Mouse (Mus musculus) induced T-regulatory cell, adult 2 months (primary cell): Measurements from ENCODE around the gene Best3.

Experiments
- DNase-seq: peaks from one replicate; pipeline ENCODE4 v3.0.0-alpha.2; 2012; ENCODE audit warnings: low read depth

The Best3 gene

DNA sequence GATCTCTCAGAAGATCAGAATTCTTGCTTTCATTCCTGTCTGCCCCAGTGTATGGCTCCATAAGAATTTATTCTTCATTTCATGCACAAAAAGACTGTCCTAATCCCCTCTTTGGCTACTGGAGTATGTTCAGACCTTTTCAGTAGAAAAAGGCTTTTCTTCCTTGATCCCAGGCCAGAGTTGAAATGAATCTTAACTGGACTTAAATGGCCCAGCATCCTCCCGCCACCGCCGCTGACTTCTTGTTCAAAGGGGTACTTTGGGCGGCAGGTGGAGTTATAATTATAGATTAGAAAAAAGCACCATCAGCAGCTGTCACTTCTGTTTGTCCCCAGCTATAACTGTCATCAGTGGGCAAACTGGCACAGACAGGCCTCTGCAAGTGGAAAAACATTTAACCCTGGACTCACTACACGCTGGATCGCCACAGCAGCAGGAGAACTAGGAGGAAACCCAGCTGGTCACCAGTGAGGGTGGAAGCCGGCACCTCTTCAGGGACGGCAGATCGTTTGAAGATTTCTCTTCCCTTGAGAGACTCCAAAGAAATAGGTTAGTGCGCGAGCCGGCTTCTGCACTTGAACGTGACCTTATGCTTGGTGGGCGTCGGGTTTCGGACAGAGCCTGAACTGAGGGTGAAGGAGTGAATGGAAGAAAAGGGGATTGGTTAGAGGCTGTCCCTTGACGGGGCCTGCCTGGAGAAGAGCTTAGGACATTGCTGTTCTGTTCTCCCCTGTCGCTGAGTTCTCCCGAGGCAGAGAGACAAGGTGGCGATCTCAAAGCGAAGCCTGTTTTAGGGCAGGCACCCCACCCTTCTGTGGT, at the start of gene Best3:
Gene Best3, plus strand, starts transcription at position 51 of the 819 bp plus-strand sequence.
- no peak for DNase-seq

GRCm38 (mm10) chr10:116943025-116943424, 43.1 kb upstream of the Best3 start:
- DNase-seq = peak; percentile 68

DNA sequence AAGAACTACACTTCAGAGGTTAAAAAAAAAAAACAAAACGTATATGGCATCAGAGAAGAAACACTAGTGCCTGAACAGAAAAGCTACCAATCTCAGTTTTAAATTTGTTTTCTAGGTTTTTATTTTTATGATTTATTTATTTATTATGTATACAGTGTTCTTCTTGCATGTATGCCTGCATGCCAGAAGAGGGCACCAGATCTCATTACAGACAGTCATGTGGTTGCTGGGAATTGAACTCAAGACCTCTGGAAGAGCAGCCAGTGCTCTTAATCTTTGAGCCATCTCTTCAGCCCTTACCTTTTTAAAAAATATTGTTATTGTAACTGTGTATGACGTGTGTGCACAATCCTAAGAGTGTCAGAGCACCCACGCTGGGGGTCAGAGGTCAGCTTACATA, 42.0 kb upstream of the Best3 start:
- peak; percentile 59 for DNase-seq

- DNase-seq = no peak
Measured at GRCm38 (mm10) chr10:116944940-116945339, 41.2 kb upstream of the Best3 start.

DNA sequence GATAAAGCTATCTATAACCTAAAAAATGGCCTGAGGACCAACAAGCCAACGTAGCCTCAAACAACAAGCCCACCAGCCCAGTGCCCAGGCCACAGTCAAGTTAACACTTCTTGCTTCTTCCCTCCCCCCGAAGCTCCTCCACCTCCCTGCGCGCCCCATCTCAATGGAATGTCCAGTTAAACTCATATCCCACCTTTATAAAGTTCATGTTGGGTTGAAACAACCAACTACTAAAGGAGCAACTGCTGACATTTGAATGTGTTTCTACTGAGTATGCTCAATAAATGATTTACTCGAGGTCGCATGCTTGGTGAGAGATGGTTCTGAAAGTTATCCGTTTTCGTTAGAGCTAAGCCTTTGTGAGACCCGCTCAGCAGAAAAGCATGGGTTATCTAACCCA, 37.7 kb upstream of the Best3 start:
- no peak for DNase-seq

- DNase-seq = peak; percentile 68
Measured at GRCm38 (mm10) chr10:116949111-116950008, 36.8 kb upstream of the Best3 start.

DNA sequence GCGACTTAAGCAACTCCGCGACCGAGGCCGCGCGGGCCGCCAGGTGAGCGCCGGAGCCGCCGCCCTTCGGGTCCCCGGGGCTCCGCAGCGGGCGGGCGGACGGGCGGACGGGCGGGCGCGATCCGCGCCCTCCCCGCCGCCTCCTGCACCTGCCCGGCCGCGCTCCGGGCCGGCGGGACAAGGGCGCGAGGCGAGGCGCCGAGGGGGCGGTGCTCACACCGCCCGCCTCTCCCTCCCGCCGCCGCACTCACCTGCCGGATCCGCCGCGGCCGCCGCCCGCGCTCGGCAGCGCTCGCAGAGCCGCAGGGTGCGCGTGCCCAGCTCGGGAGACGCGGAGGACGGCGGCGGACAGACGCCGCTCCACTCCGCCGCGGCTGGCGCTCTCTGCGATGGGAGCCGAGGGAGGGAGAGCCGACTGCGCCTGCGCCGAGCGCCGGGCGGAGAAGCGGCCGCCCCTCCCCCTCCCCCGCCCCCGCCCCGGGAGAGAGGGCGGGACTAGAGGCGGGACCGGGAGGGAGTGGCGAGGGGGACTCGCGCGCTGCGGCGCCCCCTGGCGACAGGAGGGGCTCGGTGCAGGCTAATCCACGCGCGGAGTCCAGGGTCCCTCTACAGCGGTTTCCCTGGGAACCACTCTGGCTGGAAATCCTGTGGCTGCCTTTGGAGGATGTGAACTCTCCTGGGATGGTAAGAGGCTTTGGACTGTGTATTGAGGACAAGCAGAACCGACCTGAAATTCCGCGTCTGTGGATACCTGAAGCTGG, 35.9 kb upstream of the Best3 start, which contains the start of gene Rab3ip:
Gene Rab3ip, minus strand, starts transcription at position 761 of the 761 bp plus-strand sequence.
- DNase-seq = peak; percentile 94

GRCm38 (mm10) chr10:116950886-116951285, 35.2 kb upstream of the Best3 start:
- DNase-seq = no peak

- DNase-seq = no peak
Measured at GRCm38 (mm10) chr10:116955191-116955590, 30.9 kb upstream of the Best3 start.

GRCm38 (mm10) chr10:116956483-116957158, 29.5 kb upstream of the Best3 start:
- DNase-seq = no peak

- DNase-seq = no peak
Measured at GRCm38 (mm10) chr10:116957867-116958551, 28.1 kb upstream of the Best3 start.

- DNase-seq = no peak
Measured at GRCm38 (mm10) chr10:116962152-116962551, 24.0 kb upstream of the Best3 start.

DNA sequence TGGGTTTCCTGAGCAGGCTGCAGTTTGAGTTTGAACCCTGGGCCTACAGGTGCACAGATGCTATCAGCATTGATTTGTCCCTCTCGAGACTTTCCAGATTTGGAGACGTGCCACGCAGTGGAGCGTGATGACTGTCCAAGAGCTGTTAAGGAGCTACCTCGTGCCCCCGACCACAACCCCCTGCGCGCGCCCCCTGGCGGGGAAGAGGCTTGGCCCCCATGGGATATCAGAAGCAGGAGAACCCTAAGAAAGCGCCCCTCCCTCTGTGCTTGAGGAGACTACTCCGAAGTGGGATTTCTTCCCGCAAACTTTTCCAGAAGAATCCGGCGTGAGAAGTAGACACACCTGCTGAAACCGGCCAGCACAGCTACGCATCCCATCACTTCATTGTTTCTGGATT, 23.3 kb upstream of the Best3 start:
- peak; percentile 17 for DNase-seq

- no peak for DNase-seq
Measured at GRCm38 (mm10) chr10:116964084-116964483, 22.0 kb upstream of the Best3 start.

DNA sequence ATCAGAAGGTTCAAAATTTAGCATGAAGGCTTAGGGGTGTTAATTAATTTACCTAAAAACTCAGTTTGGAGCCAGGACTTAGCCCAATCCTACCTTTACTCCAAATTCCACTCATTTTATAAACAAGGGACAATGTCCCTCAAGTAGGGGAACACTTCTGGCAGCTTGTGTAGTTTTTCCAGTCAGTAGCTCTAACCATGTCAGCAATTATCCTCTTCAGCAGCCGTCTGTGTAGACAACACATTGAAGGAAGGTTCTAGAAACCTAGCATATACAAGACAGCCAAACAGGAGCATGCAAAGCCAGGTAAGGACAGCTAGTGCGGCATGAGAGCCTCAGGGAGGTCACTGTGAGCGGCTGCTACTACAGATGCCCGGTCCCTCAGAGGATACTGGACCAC, 21.5 kb upstream of the Best3 start:
- DNase-seq = no peak

- no peak for DNase-seq
Measured at GRCm38 (mm10) chr10:116965297-116965696, 20.8 kb upstream of the Best3 start.

GRCm38 (mm10) chr10:116966065-116966464, 20.0 kb upstream of the Best3 start:
- no peak for DNase-seq

DNA sequence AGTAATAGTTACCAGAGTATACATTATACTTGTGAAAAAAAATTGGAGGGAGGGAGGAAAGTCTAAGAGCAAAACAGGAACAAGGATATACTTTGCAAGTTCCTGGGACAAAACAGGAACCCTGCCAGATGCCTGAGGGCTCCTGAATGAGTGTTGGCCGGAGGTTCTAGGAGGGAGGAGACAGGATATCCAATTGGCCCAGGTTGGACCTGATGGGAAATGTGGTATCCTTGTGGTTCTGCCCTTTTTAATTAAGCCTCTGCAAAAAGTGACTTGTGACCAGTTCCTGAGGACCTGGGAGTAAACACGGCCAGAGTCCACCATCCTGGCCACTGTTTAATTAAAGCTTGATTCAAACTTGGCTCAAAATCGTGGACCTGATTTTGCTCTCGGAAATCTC, 17.4 kb upstream of the Best3 start:
- DNase-seq = no peak

DNA sequence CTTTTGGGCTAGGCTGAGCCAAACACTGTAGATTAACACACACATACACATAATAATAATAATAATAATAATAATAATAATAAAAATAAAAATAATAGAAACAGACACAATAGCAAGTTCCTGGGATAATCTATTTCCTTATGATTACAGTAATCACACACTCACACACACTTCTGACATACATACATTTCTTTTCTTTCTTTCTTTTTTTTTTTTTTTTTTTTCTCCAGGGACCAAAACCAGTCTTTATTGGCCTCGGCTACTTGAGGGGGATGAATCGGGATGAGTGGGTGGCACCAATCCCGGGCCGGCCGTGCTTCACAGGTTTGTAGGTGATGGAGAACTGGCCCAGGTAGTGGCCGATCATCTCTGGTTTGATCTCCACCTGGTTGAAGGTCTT, 13.6 kb upstream of the Best3 start, which contains the start of gene Gm10271:
Gene Gm10271, minus strand, starts transcription at position 101 of the 400 bp plus-strand sequence.
- DNase-seq = no peak

DNA sequence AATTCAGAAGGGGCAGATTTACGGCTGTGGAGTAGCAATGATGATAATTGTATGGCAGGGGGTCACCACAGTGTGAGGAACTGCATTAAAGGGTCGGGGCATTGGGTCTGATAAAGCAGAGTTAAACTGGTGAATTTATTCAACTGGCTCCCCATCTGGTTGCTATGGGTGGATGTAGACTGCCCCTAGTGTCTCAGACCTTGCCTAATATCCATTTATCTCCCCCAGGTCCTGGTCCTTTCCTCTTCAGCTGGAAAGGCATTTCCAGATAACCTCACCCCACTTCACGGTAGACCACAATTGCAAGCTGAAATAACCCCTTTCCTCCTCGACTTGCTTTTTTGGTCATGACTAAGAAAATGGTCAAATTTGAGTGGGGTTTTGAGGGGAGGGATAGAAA, 8.7 kb upstream of the Best3 start:
- no peak for DNase-seq

DNA sequence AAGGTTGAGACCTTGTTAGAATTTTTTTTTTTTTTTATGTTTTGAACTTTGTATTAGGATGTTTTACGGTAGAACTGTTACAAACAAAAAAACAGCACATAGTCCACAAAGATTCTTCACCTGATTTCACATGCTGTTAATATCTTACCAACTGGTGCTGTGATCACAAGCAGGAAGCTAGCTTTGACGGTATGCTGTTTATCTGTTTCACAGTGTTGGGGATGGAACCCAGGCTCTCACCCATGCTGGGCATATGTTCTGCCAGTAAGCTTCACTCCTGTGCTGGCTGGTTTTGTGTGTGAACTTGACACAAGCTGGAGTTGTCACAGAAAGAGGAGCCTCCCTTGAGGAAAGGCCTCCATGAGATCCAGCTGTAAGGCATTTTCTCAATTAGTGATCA, 8.3 kb upstream of the Best3 start:
- DNase-seq = no peak
